Mouse (Mus musculus) right cerebral cortex, postnatal 14 days (tissue): ENCODE measurements at regions not wholly inside any gene's neighbourhood (a gene's known extent, or its start where the extent isn't known, plus 50 kb on each side); places are given as distances from the start of the nearest gene placed in this dataset.

Experiments
- DNase-seq: peaks from one replicate; pipeline ENCODE4 v3.0.0; 2022

- DNase-seq, result no peak
Observed at GRCm38 (mm10) chr8:87199461-87200131, 272.8 kb downstream of the Cbln1 start.

DNA sequence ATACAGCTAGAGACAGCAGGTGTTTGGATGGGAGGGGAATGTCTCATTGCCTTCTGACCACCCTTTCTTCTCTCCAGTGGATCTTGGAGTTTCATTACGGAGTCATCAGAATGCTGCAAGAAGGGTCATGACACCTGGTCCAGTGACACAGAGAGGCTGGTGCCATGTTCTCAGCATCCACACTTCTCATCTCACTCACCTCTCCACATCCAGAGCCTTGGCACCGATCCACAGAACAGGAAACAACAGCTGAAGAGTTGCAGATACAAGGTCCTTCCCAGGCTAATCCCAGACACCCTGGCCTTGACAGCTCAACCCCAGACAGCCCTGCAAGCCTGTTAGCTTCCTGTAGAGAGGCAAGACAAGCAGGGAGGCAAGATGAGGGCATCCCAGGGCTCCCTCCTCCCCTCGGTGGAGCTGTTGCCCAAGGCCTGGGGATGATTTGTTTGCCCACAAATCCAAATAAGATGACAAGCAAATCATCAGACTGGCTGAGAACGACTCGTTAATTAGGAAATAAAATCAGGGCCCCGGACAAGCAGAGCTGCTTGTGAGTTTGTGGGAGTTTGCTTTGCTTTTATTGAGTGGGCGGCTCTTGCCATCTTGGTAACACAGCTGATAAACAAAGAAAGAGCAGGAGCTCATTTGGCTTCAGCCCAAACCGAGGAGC lies 274.4 kb downstream of the Cbln1 start:
- DNase-seq, result no peak

- no peak for DNase-seq
Observed at GRCm38 (mm10) chr8:87197000-87197399, 275.4 kb downstream of the Cbln1 start.

- no peak for DNase-seq
Observed at GRCm38 (mm10) chr8:87196050-87196449, 276.4 kb downstream of the Cbln1 start.

DNA sequence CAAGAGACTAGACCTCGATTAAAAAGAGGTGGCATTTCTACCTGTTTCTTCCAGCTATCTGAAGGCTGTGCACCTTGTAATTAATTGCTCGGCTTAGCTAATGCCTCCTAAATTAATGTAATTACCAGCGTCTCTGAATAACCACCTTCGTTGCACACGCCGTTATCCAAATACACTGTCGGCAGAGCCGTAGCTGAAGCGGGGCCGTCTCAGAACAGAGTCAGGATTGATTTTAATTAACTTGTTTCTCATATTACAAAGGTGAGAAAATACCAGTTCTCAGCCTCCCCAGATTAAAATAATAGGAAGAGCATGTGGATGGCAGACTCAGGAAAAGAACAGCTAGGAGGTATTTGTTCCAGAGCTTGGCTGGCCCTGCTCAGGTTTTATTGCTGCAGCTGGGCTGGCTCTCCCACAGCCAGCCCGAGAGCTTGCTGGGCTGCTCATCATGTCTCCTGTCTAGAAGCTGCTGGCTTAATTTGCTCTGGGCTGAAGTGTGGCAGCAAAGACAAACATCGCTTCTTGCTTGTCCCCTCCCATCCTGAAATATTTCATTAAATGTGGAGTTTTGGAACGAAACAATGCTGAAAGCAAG lies 282.5 kb downstream of the Cbln1 start:
- DNase-seq, result no peak

DNA sequence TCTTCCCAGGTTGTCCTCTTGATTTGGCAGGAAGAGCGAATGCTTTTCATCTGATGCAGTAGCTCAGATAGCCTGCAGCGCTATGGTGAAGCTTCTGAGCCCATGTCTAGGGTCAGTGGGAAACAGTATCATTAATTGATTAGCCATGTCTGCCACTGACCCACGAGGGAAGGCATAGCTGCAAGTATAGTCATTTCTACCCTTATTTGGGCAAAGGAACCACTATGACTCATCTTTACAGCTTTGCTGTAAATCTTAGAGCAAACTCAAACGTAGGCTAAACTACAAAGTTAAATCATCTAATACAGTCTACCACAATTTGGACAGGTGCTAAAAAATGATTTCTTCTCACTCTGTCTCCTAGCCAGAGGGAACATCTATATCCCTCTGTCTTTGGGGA lies 289.5 kb downstream of the Cbln1 start:
- no peak for DNase-seq

- DNase-seq, result no peak
Observed at GRCm38 (mm10) chr8:87178561-87178960, 293.5 kb upstream of the N4bp1 start.

GRCm38 (mm10) chr8:87177620-87178019 lies 292.6 kb upstream of the N4bp1 start:
- no peak for DNase-seq

- no peak for DNase-seq
Observed at GRCm38 (mm10) chr8:87175097-87175496, 290.0 kb upstream of the N4bp1 start.

- no peak for DNase-seq
Observed at GRCm38 (mm10) chr8:87173720-87174119, 288.7 kb upstream of the N4bp1 start.

DNA sequence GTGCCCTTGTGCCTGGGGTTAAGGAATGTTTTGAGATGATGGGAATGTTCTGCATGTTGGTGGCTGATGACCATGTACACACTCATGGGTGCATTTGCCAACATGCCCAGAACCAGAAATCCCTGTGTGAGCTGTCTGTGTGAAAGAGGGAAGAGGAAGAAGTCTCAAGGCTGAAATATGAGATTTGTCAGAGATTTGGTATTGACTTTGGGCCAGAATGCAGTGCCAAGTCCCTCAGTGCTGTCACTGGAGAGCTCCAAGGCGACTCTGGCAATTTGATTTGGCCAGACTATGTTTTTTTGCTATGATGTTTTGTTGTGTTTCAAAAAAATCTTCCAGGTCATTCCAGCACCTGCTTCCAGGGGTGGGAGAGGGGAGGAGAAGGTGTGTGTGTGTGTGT lies 281.7 kb upstream of the N4bp1 start:
- no peak for DNase-seq

GRCm38 (mm10) chr8:87160416-87160815 lies 275.4 kb upstream of the N4bp1 start:
- DNase-seq, result no peak

DNA sequence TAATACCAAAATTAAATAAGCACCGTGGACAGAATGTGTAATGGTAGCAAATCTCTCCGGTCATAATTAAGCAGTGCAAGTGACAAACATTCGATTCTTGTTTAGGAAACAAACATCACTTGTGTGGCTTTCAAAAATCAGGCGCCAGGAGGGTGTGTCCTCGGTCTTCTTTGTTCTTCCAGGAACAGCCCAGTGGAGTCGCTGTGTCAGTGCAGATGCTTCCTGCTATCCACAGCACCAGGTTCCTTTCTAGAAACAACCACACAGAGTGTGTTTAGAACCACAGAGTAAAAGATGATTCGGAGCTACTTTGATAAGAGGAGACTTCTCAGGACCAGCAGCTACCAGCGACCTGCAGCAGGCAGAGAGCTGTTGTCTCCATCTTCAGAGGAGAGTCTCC lies 273.3 kb upstream of the N4bp1 start:
- DNase-seq, result peak; percentile 16

DNA sequence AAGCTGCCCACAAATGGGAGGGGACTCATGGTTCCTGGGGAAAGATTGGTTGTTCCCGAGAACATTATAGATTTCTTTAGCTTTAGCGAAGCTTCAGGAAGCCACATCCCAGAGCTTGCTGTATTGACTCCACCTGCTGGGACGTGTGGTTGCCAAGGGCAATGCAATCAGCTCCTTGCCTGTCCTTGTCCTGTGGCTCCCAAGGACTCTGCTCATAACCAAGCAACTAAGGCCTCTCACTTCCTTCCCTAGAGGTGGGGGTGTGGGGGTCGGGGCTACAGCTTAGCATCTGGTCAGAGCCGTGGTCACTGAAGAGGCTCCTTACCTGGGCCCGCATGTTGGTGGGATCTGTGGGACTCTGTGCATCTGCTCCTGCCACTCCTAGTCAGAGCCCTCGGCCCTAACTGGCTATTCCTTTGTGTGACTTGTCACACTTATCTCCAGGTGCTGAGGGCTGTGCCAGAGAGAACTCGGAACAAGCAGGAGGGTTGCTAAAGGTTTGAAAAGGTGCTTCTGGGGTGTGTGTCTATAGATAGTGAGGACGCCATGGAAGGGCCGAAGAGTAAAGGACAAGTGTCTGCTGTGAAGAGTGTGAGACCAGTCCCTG lies 270.9 kb upstream of the N4bp1 start:
- no peak for DNase-seq

DNA sequence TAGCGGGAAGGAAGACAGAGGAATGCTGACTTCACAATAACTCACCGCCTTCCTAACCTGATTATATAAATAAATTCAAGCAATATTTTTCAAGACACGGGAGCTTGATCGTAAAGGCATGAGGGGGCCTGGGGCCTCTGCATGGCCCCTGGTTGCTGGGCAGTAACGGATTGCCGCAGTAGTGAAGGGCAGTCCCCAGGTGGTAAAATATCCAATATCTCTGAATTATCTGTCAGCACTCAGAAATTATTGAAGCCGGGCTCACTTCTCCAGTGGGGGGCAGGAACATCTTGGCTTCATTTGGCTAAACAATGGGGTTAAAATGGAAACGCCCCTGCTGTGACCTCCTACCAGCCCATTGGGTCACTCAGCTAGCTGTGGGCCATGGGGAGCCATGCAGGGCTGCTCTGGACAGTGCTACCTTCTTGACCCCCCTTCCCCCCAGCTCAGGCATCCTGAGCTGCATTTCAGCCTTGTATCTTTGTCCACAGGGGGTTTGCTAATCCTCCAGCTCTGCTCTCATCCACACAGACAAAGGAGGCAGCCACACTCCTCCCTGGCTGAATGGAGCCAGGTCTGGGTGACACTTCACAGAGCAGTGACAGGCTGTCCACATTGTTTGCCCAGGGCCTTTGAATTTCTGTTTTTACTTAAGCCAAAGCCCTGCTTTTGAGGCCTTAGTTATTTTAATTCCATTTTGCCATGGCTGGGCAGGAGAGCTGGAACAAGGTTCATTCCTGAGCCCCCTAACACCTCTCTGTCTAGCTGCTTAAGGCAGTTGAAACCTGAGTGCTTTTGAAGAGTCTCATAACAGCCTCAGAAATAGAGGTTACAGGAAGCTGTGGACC lies 267.2 kb upstream of the N4bp1 start:
- no peak for DNase-seq

GRCm38 (mm10) chr8:87148853-87149252 lies 263.8 kb upstream of the N4bp1 start:
- DNase-seq, result no peak

DNA sequence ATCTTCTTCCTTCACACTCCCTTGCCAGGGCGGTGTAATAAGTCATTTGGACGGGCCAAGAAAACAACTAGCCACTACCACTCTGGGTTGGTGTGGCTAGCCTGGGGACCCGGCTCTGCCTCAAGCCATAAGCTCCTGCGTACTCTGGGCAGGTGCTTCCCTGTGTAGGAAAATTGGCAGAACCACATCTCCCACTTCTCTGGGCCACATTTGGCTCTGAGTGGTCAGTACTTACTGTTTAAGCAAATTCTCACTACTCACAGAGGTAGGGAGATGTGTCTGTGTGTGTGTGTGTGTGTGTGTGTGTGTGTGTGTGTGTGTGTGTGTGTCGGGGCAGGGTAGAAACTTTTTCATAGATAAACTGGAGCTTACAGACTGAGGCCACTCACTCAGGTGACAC lies 262.6 kb upstream of the N4bp1 start:
- DNase-seq, result no peak

DNA sequence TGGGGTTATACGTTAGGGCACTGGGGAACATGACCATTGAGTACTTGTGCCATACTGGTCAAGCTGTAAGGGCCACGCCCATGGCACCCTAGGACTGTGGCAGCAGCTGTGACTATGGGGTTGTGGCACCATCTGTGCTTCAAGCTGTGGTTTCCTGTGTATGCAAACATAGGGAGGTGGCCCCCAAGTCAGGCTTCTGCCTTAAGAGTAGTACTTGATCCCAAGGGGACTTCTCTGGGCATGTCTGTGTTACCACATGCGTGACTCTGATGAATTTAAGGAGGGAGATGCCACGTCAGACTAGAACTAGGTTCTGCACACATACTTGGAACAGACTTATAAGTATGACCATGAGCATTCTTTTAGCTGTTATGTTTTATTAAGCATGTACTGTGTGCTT lies 252.4 kb upstream of the N4bp1 start:
- DNase-seq, result no peak

GRCm38 (mm10) chr8:87131716-87132115 lies 246.7 kb upstream of the N4bp1 start:
- no peak for DNase-seq

- no peak for DNase-seq
Observed at GRCm38 (mm10) chr8:87130691-87131090, 245.6 kb upstream of the N4bp1 start.

- peak; percentile 29 for DNase-seq
Observed at GRCm38 (mm10) chr8:87128593-87128992, 243.5 kb upstream of the N4bp1 start.

DNA sequence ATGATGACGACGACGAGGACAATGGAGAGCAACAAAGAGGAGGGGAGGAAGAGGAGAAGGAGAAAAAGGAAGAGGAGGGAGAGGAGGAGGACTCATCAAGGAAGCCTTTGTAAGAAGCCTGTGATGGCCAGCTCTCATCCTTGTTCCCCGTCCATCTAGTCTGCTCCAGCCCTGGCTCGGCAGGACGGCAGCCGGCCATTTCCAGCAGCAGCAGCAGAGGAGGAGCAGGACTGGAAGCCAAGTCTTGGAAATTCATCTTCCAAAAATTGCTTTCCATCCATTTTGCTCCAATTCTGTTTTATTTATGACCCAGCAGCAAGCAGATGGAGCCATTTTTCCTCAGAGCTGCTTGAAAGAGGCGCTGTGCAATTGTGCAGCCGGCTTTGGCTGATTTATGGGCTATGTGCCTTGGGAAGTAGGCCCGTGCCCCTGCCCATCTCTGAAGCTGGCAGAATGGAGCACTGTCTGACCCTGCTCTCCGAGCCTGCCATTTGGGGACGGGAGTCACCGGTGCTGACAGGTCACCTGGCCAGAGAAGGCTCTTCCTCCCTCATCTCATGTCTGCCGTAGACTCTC lies 231.2 kb upstream of the N4bp1 start:
- no peak for DNase-seq

GRCm38 (mm10) chr8:87112355-87112754 lies 227.3 kb upstream of the N4bp1 start:
- DNase-seq, result no peak
